Mouse (Mus musculus): Measurements from ENCODE around the gene Nfic. TPM values are rescaled to one million over a fixed set of nuclear protein-coding genes. Genes with fewer than 3 reads are reported as not detected.

Gene Nfic
- polyA plus RNA-seq, 1 experiment from 2014 or later, result 16.6 TPM

DNA sequence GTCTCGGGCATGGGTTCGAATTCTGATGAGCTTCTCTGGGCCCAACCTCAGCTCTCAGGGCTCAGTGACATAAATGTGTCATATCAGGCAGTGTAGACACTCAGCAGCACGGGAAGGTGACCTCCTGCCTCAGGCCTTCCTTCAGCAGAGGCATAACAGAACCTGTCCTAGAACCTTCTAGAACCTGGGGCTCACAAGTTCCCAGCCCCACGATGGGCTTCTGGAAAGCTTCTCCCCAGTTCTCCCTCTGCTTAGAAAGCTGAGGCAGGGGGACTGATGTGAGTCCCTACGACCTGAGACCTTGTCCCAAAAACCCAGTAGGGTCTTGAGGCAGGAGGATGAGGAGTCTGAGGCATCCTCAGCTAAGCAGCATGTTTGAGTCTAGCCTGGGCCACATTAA lies 40.3 kb downstream of the Nfic start:
- Histone ChIP-seq H3K9me3 (replicated peaks; ENCODE audit: control insufficient read depth, low read length) (no peaks in the 10 kb centered on the region), H3K36me3 (ENCODE audit: control insufficient read depth, insufficient read depth, low read length) (peaks cover 10% of the 10 kb centered on the region), H3K4me3 (ENCODE audit: low read depth, low read length) (no peak overlapping the region), H3K4me2 (ENCODE audit: low read length) (no peak overlapping the region), H3K27ac (ENCODE audit: low read depth, low read length) (peak overlapping the region; percentile 21; the same call in 1 of the 2 replicates), H3K4me1 (ENCODE audit: control insufficient read depth, insufficient read depth, low read length) (peaks cover 40% of the 10 kb centered on the region), H3K27me3 (replicated peaks; ENCODE audit: control insufficient read depth, insufficient read depth, low read length) (no peaks in the 10 kb centered on the region), H3K9ac (ENCODE audit: low read length) (no peak overlapping the region)
- no peak for ATAC-seq
- WGBS, result 76% methylated on average over 5 of the region's 5 CpGs
- no peak for DNase-seq (ENCODE audit: low spot score)

DNA sequence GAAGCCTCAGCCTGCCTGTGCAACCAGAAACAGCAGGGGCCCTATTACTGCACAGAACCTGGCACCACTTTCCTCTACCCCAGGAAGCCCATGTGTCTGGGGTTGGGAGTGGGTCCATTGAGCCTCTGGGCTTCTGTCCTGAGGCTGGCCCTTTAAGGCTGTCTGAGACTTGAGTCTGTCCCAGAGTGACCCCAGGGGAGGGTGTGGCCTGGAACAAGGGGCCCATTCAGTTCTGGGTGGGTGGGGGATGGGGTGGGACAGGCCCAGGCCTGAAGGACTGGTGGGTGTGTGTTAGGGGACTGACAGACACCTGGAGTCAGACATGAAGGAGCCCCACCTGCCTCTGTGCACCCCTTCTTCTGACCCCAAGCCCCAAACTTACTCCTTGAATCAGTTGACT lies 40.8 kb downstream of the Nfic start:
- no peaks in the 10 kb centered on the region for H3K9me3 ChIP-seq (replicated peaks; ENCODE audit: control insufficient read depth, low read length)
- H3K27ac ChIP-seq (ENCODE audit: low read depth, low read length), result no peak overlapping the region
- DNase-seq (ENCODE audit: low spot score) (peak; percentile 47), ATAC-seq (no peak)
- no peak overlapping the region for H3K4me2 ChIP-seq (ENCODE audit: low read length)
- H3K36me3 ChIP-seq (ENCODE audit: control insufficient read depth, insufficient read depth, low read length), result peaks cover 7% of the 10 kb centered on the region; the same call in 1 of the 2 replicates
- H3K9ac ChIP-seq (ENCODE audit: low read length), result no peak overlapping the region
- no peak overlapping the region for H3K4me3 ChIP-seq (ENCODE audit: low read depth, low read length)
- H3K27me3 ChIP-seq (replicated peaks; ENCODE audit: control insufficient read depth, insufficient read depth, low read length), result no peaks in the 10 kb centered on the region
- H3K4me1 ChIP-seq (ENCODE audit: control insufficient read depth, insufficient read depth, low read length), result peaks cover 40% of the 10 kb centered on the region

DNA sequence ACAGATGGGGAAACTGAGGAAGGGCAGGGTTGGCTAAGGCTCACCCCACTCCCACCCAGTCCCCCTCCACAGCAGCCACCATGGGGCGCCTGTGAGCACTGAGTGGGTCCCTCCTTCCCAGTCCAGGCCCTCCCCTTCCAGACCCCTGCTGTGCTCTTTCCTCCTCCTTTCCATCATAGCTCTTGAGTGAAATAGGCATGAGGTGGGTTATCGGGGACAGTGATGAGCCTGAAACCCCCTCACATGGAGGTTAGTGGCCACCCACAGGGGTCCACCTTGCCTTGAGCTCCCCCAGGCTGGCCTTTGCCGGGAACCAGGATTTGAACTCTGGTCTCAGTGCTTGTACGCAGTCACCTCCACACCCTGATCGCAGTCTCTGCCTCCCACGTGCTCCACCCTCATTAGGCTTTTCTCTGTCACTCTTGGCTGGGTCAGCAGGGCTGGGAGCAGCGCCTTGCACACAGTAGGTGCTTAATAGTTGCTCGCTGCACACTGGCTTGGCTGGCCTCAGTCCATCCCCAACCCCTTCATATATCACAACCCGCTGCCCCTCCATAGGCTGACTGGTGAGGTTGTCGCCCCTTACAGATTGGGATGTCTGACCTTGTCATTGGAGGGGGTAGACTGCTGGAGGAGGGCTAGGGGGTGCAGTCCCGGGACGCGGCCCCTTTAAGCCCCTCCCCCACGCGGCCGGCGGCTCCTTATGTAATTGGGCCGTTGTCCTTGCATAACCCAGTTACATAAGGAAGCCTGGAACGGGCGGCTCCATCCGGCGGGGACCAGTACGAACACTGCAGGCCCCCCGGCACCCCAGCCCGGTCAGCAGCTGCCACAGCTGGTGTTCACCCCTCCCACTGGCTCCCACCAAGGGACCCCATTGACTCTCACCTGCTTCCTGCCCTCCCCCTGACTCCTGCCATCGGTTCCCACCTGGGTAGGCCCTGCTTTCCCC lies 41.8 kb downstream of the Nfic start:
- ATAC-seq, result no peak
- 25% methylated on average over 26 of the region's 26 CpGs for WGBS
- Histone ChIP-seq H3K9ac (ENCODE audit: low read length) (peak overlapping the region; percentile 46; the same call in 1 of the 2 replicates), H3K27me3 (replicated peaks; ENCODE audit: control insufficient read depth, insufficient read depth, low read length) (no peaks in the 10 kb centered on the region), H3K4me1 (ENCODE audit: control insufficient read depth, insufficient read depth, low read length) (peaks cover 39% of the 10 kb centered on the region), H3K4me3 (ENCODE audit: low read depth, low read length) (peak overlapping the region; percentile 8; the same call in 1 of the 2 replicates), H3K36me3 (ENCODE audit: control insufficient read depth, insufficient read depth, low read length) (no peaks in the 10 kb centered on the region), H3K9me3 (replicated peaks; ENCODE audit: control insufficient read depth, low read length) (no peaks in the 10 kb centered on the region), H3K4me2 (ENCODE audit: low read length) (peak overlapping the region; percentile 36), H3K27ac (ENCODE audit: low read depth, low read length) (no peak overlapping the region)
- DNase-seq (ENCODE audit: low spot score), result peak; percentile 63

DNA sequence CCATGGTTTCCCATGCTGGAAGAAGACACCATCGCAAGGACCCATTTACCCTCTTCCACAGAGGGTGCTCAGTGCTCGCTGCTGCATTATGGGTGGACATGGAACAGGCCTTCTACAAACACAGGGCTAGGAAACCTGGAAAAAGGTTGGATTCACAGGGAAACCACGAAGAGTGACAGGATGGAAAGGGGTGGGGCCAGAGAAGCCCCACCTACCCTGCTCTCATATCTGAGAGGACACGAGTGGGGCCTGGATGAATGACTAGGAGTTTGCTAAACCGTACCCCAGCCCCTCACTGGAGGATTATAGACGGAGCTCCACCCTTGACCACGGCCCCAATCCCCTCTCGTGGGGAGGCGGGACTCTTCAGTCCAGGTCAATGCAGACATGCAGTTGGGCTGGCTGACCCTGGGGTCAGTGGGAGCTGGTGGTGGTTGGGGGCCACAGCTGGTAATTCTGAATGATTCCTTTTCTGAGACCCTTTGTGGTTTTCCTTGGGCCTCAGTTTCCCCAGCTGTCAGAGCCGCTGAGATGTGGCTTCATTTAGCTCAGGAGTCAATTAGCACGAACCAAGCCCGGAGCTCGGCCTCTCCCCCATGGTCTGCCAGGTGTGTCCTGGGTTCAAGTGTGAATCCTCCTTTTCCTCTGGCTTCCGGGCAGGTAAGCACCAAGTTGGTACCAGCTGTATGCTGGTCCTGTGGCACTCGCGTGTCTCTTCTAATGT lies 42.7 kb downstream of the Nfic start:
- DNase-seq (ENCODE audit: low spot score), result no peak
- no peaks in the 10 kb centered on the region for H3K9me3 ChIP-seq (replicated peaks; ENCODE audit: control insufficient read depth, low read length)
- H3K4me1 ChIP-seq (ENCODE audit: control insufficient read depth, insufficient read depth, low read length), result peaks cover 35% of the 10 kb centered on the region

DNA sequence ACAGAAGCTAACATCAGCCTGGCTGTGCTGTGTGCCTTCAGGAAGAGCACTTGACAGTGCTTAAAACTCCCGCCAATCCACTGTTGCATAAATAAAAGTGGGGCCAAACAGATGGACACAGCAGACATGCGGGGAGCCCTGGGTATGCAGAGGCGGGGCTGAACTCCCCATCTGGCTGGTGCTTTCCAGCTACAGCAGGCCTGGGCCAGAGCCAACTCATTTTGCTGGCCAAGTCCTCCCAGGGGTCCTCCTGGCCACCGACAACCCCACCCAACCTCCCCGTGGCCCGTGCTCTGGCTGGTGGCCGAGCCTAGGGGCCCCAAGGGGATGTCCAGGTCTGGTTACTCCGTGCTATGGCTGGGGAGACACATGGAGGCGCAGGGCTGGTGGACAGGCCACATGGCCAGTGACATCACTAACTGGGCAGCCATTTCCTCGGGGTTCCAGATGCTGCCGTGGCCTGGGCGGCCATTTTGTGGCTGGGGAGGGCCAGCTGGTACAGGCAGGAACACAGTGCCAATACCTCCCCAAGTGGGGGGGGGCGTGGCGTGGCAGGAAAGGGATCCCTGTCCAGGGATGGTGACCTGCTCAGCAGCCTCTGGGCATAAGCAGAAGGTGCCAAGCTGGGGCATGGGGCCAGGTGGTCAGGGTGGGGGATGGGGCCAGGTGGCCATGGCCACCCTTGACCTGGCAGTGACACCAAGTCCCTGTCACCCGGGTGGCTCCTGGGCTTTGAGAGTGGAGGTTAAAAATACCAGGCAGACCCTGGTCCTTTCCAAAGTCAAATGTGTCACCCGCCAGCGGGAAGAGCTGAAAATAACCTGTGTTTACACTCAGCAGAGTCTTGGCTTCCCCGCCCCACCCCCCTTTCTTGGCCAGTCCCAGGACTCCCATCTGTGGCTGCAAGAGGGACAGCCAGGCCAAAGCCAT lies 43.7 kb downstream of the Nfic start:
- Histone ChIP-seq H3K4me1 (ENCODE audit: control insufficient read depth, insufficient read depth, low read length) (peaks cover 32% of the 10 kb centered on the region), H3K36me3 (ENCODE audit: control insufficient read depth, insufficient read depth, low read length) (peaks cover 14% of the 10 kb centered on the region), H3K9me3 (replicated peaks; ENCODE audit: control insufficient read depth, low read length) (no peaks in the 10 kb centered on the region), H3K4me2 (ENCODE audit: low read length) (no peak overlapping the region), H3K4me3 (ENCODE audit: low read depth, low read length) (no peak overlapping the region), H3K27ac (ENCODE audit: low read depth, low read length) (peak overlapping the region; percentile 71), H3K9ac (ENCODE audit: low read length) (no peak overlapping the region), H3K27me3 (replicated peaks; ENCODE audit: control insufficient read depth, insufficient read depth, low read length) (0 out of 2 replicates have a peak, but pooled peaks cover 5% of the 10 kb centered on the region)
- ATAC-seq (no peak), DNase-seq (ENCODE audit: low spot score) (peak; percentile 63)
- 69% methylated on average over 18 of the region's 18 CpGs for WGBS

More for the DNA sequence above, 42.7 kb downstream of the Nfic start:
- Histone ChIP-seq H3K36me3 (ENCODE audit: control insufficient read depth, insufficient read depth, low read length) (peaks cover 8% of the 10 kb centered on the region; the same call in 1 of the 2 replicates), H3K4me3 (ENCODE audit: low read depth, low read length) (no peak overlapping the region), H3K4me2 (ENCODE audit: low read length) (no peak overlapping the region), H3K27ac (ENCODE audit: low read depth, low read length) (0 out of 2 replicates have a peak overlapping the region, but pooled peaks have one; percentile 71), H3K9ac (ENCODE audit: low read length) (no peak overlapping the region), H3K27me3 (replicated peaks; ENCODE audit: control insufficient read depth, insufficient read depth, low read length) (0 out of 2 replicates have a peak, but pooled peaks cover 5% of the 10 kb centered on the region)
- 82% methylated on average over 16 of the region's 16 CpGs for WGBS
- ATAC-seq, result no peak

DNA sequence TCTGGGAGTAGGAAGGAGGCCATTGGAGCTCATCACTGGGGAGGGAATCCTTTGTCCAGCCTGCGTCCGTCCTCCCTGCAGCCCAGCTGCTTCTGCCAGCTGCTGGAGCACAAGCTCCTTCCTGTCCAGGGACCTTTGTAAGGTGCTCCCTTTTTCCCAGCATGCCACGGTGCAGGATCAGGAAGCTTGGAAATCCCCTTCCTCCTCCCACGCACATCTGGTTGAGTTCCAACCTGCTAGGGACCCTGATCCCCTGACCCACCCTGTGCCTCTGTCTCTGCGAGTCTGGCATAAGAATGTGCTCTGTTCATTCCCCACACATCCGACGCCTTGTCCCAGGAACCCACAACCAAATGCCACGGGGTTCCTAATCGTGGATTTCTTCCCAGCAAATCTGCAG lies 44.5 kb downstream of the Nfic start:
- Histone ChIP-seq H3K4me3 (ENCODE audit: low read depth, low read length) (no peak overlapping the region), H3K9me3 (replicated peaks; ENCODE audit: control insufficient read depth, low read length) (no peaks in the 10 kb centered on the region), H3K9ac (ENCODE audit: low read length) (no peak overlapping the region), H3K4me1 (ENCODE audit: control insufficient read depth, insufficient read depth, low read length) (peaks cover 27% of the 10 kb centered on the region), H3K4me2 (ENCODE audit: low read length) (no peak overlapping the region), H3K27me3 (replicated peaks; ENCODE audit: control insufficient read depth, insufficient read depth, low read length) (0 out of 2 replicates have a peak, but pooled peaks cover 5% of the 10 kb centered on the region), H3K27ac (ENCODE audit: low read depth, low read length) (peak overlapping the region; percentile 71; the same call in 1 of the 2 replicates), H3K36me3 (ENCODE audit: control insufficient read depth, insufficient read depth, low read length) (peaks cover 20% of the 10 kb centered on the region)
- 83% methylated on average over 9 of the region's 9 CpGs for WGBS
- ATAC-seq, result no peak
- no peak for DNase-seq (ENCODE audit: low spot score)

DNA sequence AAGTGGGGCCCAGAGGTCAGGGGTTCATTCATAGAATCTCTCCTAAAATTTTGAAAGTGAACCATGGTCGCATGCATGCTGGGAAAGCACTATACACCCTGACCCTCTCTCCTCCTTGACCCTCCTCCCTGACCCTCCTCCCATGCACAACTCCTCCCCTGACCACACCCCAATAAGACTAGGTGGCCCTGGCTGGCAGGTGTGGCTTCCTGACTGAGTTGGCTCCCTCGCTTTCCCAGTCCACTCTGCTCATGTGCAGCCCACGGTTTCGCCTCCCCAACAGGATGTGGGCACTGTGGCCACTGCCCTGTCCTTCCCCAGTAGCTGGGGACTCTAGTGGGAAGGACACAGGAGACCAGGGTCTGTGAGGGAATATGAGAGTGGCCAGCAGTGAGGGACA lies 45.1 kb downstream of the Nfic start:
- WGBS, result 63% methylated on average over 4 of the region's 4 CpGs
- H3K9ac ChIP-seq (ENCODE audit: low read length), result no peak overlapping the region; the same call in 1 of the 2 replicates
- H3K4me1 ChIP-seq (ENCODE audit: control insufficient read depth, insufficient read depth, low read length), result peaks cover 25% of the 10 kb centered on the region

DNA sequence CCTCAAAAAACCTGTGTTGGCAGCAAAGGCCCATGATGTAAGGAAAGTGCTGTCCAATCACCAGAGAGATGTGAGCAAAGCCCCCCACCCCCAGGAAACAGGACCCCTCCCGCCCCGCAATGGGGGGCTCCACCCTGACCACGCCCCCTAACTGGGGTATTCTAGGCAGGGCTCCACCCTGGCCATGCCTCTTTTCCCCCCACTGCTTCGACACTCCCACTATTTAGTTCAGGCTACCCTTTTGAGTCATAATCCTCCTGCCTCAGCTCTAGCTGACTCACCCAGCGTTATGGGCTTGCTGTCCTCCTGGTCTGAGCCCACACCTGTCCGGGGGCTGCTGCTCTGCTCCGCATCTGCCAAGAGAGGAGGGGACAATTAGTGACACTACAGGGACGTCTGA lies 46.1 kb downstream of the Nfic start:
- no peak for ATAC-seq
- no peaks in the 10 kb centered on the region for H3K9me3 ChIP-seq (replicated peaks; ENCODE audit: control insufficient read depth, low read length)
- no peak overlapping the region for H3K9ac ChIP-seq (ENCODE audit: low read length)
- peaks cover 26% of the 10 kb centered on the region for H3K36me3 ChIP-seq (ENCODE audit: control insufficient read depth, insufficient read depth, low read length)
- no peak overlapping the region for H3K4me3 ChIP-seq (ENCODE audit: low read depth, low read length)
- H3K4me1 ChIP-seq (ENCODE audit: control insufficient read depth, insufficient read depth, low read length), result peaks cover 21% of the 10 kb centered on the region
- no peak overlapping the region for H3K4me2 ChIP-seq (ENCODE audit: low read length)
- DNase-seq (ENCODE audit: low spot score), result no peak
- no peak overlapping the region for H3K27ac ChIP-seq (ENCODE audit: low read depth, low read length)
- WGBS, result 13% methylated on average over 8 of the region's 8 CpGs
- H3K27me3 ChIP-seq (replicated peaks; ENCODE audit: control insufficient read depth, insufficient read depth, low read length), result 0 out of 2 replicates have a peak, but pooled peaks cover 5% of the 10 kb centered on the region

More for the DNA sequence above, 45.1 kb downstream of the Nfic start:
- Histone ChIP-seq H3K36me3 (ENCODE audit: control insufficient read depth, insufficient read depth, low read length) (peaks cover 20% of the 10 kb centered on the region), H3K4me2 (ENCODE audit: low read length) (no peak overlapping the region), H3K27ac (ENCODE audit: low read depth, low read length) (no peak overlapping the region), H3K9me3 (replicated peaks; ENCODE audit: control insufficient read depth, low read length) (no peaks in the 10 kb centered on the region), H3K27me3 (replicated peaks; ENCODE audit: control insufficient read depth, insufficient read depth, low read length) (0 out of 2 replicates have a peak, but pooled peaks cover 5% of the 10 kb centered on the region), H3K4me3 (ENCODE audit: low read depth, low read length) (no peak overlapping the region)
- ATAC-seq, result no peak
- no peak for DNase-seq (ENCODE audit: low spot score)

Measured in forebrain, embryonic 14.5 days (tissue).